Mouse (Mus musculus): ENCODE data around the gene Tubd1. TPM values are rescaled to one million over a fixed set of nuclear protein-coding genes. Genes with fewer than 3 reads are reported as not detected.

Gene Tubd1
- 1.7 TPM for polyA plus RNA-seq (2015; fragmentation: Illumina TruSeq; extraction: RNeasy Lipid Tissue Mini Kit (QIAGEN cat#74804); ENCODE audit: insufficient read depth, low read depth, low replicate concordance)

GRCm38 (mm10) chr11:86544639-86545299 is at the start of gene Tubd1, which contains the start of gene Rps6kb1:
Gene Tubd1 (plus strand): TSS chr11:86544991.
Gene Rps6kb1 (minus strand): TSS chr11:86544805.

Other genes starting within 250 kb of the Tubd1 start
- gene Med13, start 187.4 kb upstream of the Tubd1 start, polyA plus RNA-seq (2015; fragmentation: Illumina TruSeq; extraction: RNeasy Lipid Tissue Mini Kit (QIAGEN cat#74804); ENCODE audit: insufficient read depth, low read depth, low replicate concordance) = 6.3 TPM
- 5.9 TPM for gene Rnft1, start 60.3 kb upstream of the Tubd1 start, polyA plus RNA-seq (2015; fragmentation: Illumina TruSeq; extraction: RNeasy Lipid Tissue Mini Kit (QIAGEN cat#74804); ENCODE audit: insufficient read depth, low read depth, low replicate concordance)
- gene Rps6kb1, start 186 bp upstream of the Tubd1 start, polyA plus RNA-seq (2015; fragmentation: Illumina TruSeq; extraction: RNeasy Lipid Tissue Mini Kit (QIAGEN cat#74804); ENCODE audit: insufficient read depth, low read depth, low replicate concordance) = 15.2 TPM
- 21.8 TPM for gene Vmp1, start 138.8 kb downstream of the Tubd1 start, polyA plus RNA-seq (2015; fragmentation: Illumina TruSeq; extraction: RNeasy Lipid Tissue Mini Kit (QIAGEN cat#74804); ENCODE audit: insufficient read depth, low read depth, low replicate concordance)
- 3.4 TPM for gene Ptrh2, start 139.0 kb downstream of the Tubd1 start, polyA plus RNA-seq (2015; fragmentation: Illumina TruSeq; extraction: RNeasy Lipid Tissue Mini Kit (QIAGEN cat#74804); ENCODE audit: insufficient read depth, low read depth, low replicate concordance)
- 27.5 TPM for gene Cltc, start 212.6 kb downstream of the Tubd1 start, polyA plus RNA-seq (2015; fragmentation: Illumina TruSeq; extraction: RNeasy Lipid Tissue Mini Kit (QIAGEN cat#74804); ENCODE audit: insufficient read depth, low read depth, low replicate concordance)

All from pancreas, adult 10 weeks (tissue).